Mouse (Mus musculus) urinary bladder, postnatal 25 days (tissue): ENCODE results near the gene Kif9.
A peak's percentile ranks its signal among the peaks of the same experiment; 100 is the strongest.

Experiments used
- DNase-seq: peaks from one replicate; pipeline ENCODE4 v3.0.0; 2022; ENCODE audit warnings: low spot score

Gene Kif9

DNA sequence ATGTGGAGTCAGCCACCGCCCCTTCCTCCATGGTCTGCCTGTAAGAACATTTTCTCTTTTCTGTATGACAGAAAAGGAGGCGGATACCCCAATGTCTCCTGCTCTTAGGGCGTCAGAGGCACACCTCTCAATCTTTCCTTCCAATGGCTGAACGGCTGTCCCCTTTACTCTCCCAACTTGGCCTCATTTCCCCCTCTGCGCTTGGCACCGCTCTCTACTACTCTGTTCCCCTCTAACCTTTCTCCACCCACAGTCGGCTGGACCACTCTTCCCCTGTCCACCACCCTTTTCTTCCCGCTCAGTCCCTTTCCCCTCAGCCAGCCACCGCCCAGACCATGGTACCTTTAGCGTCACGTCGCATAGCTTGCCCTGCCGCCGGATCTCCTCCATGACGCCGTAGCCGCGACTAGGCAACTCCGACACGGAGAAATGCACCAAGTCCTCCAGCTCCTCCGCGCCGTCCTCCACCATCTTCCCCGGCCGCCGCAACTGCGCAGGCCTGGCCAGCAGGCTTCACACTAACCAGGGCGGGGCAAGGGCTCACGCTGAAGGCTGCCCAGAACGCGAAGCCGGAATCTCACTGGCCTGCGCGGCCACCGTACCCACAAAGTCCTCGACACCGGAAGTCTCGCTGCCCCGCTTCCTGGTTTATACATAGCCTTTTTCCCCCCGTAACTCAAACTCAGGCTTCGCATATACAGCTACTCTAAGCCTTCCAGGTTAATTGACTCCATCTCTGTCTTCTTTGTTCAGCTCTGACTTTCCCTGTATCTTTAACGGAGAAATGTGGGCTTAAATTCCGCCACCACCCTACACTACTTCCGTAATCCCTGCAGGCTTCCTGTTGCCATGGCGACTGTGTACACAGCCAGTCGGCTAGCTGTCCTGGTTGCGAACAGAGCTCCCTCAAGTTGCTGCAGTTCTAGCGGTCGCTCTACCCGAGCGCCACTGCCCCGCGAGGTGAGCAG lies at the start of gene Kif9, which contains the start of gene Klhl18:
Kif9 (plus strand) TSS at position 835 of the 968 bp plus-strand sequence.
Klhl18 (minus strand) TSS at position 571 of the 968 bp plus-strand sequence.
- peak; percentile 95 for DNase-seq

DNA sequence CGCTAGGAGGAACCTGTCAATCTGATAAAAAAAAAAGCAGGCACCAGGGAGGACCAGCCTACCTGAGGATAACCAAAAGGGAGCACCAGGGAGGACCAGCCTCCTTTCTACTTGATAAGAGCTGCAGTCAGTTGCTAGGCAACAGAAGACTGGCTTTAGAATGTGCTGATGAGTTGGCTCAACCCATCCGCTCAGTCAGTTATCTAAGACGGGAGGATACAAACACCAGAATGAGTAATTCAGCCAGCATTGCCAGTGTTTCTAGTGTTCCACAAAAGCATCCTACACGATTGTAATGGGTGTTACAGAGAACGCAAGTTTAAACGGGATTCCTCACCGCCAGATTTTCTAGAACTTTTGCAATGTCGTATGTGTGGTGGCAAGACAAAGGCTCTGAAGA lies 45.5 kb upstream of the Kif9 start:
- no peak for DNase-seq

DNA sequence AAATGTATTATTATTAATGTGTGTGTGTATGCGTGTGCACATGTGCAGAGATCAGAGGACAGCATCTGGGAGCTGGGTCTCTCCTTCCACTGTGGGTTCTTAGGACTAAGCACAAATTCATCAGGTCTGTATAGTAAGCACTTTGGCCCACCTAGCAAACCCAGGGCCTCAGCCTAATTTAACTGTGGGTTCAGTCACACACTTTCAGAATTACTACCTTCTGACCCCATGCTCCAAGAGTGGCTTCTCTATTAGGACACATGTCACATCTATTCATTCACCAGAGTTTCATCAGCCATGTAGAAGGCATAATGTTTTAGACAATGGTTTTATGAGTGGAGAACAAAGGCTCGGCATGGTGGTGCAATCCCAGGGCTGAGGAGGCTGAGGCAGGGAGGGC lies 43.7 kb upstream of the Kif9 start:
- DNase-seq, result no peak

DNA sequence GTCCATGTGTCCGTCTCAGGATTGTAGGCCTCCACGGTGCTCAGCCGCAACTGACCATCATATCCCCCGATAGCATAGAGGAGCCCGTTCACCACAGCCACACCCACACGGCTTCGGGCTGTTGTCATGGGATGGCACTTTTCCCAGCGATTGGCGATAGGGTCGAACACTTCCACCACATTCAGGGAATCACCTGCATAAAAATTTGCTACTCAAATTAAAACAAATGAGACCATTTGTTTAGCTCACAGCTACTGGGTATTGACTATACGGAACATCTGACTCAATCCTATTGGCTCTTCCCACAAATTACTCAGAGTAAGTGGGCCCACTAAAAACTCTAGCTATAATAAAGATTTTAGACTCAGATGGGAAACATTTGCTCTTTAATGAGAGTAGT lies 40.7 kb upstream of the Kif9 start:
- DNase-seq, result no peak

- DNase-seq, result no peak
These were observed 36.7 kb upstream of the Kif9 start for GRCm38 (mm10) chr9:110440049-110440448.

- no peak for DNase-seq
These were observed 36.2 kb upstream of the Kif9 start for GRCm38 (mm10) chr9:110440559-110440958.

- DNase-seq, result no peak
These were observed 28.4 kb upstream of the Kif9 start for GRCm38 (mm10) chr9:110448356-110448755.

- DNase-seq, result peak; percentile 63
These were observed 27.7 kb upstream of the Kif9 start for GRCm38 (mm10) chr9:110448857-110449617.

GRCm38 (mm10) chr9:110452523-110452922 lies 24.2 kb upstream of the Kif9 start:
- DNase-seq, result no peak

- no peak for DNase-seq
These were observed 18.8 kb upstream of the Kif9 start for GRCm38 (mm10) chr9:110457926-110458325.

- no peak for DNase-seq
These were observed 17.5 kb upstream of the Kif9 start for GRCm38 (mm10) chr9:110459145-110459727.

DNA sequence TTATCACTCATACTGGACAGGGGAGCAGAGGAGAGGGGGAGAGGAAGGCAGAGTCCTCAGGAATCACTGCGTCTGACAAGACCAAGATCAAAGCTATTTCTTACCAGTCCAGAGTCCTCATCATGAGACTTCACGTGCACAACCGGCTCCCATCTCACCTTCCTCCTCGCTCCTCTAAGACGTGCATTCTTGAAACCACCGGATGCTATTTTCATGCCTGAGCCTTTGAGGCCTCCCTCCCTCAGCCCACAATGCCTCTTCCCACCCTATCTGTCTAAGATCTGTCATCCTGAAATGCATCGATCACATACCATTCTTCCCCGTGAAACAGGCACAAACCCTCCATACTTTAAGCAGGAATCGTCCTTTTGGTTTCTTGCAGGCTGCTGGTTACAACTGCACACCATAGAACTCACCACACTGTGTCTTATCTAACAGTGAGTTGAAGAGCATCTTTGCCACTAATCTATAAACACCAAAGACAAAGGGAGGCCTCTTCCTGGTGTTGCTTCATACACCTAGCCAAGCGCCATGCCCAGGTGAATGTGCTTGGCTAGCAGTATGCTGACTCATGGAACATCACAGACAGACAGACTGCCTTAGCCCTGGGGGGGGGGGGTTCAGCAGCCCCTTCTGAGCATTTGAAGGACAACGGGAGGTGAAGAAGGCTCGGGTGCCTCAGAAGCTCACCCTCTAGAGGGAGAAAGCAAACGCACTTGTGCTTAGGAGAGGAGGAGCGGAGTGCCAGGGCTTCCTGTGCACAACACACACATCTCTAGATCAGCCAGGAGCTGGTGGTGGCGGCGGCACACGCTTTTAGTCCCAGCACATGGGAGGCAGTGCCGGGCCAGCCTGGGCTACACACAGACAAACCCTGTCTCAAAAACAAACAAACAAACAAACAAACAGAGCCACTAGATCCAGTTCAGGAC lies 15.6 kb upstream of the Kif9 start:
- DNase-seq, result no peak

GRCm38 (mm10) chr9:110462321-110462720 lies 14.4 kb upstream of the Kif9 start:
- DNase-seq, result no peak

- DNase-seq, result no peak
These were observed 12.7 kb upstream of the Kif9 start for GRCm38 (mm10) chr9:110463983-110464591.

GRCm38 (mm10) chr9:110465336-110465735 lies 11.4 kb upstream of the Kif9 start:
- no peak for DNase-seq

- DNase-seq, result no peak
These were observed 10.6 kb upstream of the Kif9 start for GRCm38 (mm10) chr9:110466179-110466578.

- no peak for DNase-seq
These were observed 1.2 kb downstream of the Kif9 start for GRCm38 (mm10) chr9:110477951-110478350.

DNA sequence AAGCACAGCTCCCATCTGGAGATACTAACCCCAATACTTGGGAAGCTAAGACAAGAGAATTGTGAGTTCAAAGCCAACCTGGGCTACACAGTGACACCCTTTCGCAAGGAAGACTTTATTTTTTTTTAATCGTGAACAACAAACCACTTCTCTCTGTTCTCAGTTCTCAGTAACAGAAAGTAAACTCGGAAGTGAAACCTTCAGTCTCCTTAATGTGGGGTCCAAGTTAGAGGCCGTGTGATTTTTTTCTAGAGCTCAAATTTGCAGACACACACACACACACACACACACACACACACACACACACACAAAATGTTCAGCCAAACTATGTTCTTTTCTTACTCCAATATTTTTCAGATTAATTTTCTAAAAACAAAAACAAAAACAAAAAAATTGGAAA lies 1.9 kb downstream of the Kif9 start:
- DNase-seq, result no peak

GRCm38 (mm10) chr9:110488841-110489240 lies 12.1 kb downstream of the Kif9 start:
- no peak for DNase-seq

DNA sequence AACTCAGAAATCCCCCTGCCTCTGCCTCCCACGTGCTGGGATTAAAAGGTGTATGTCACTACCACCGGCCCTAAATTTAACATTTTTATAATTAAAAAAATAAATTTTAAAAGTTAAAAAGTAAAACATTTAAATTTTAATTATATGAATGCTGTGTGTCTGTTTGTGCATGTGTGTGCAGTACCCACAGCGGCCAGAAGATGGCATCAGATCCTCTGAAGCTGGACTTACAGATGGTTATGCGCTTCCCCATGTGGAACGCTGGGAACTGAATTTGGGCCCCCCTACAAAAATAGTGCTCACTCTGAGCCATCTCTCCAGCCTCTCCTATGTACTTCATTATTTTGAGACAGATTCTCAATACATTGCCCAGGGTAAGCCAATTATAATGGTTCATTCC lies 14.2 kb downstream of the Kif9 start:
- DNase-seq, result no peak

- DNase-seq, result no peak
These were observed 49.0 kb downstream of the Kif9 start for GRCm38 (mm10) chr9:110525737-110526136.
